Mouse (Mus musculus) bone marrow macrophage, adult 2 months (primary cell): ENCODE results near the gene Ccdc36. TPM values are rescaled to one million over a fixed set of nuclear protein-coding genes. Genes with fewer than 3 reads are reported as not detected.

Experiments used
- H3K27ac ChIP-seq: 2 replicates; pipeline ENCODE4 v1.5.1; 2012; ENCODE audit warnings: low read depth, low read length; ENCODE audit not compliant: insufficient read depth
- H3K4me1 ChIP-seq: 2 replicates; pipeline ENCODE4 v1.6.1; 2012; ENCODE audit warnings: low read length; ENCODE audit not compliant: control insufficient read depth, insufficient read depth
- H3K4me3 ChIP-seq: 2 replicates; pipeline ENCODE4 v1.5.1; 2012; ENCODE audit warnings: mild to moderate bottlenecking, low read length, moderate library complexity; ENCODE audit not compliant: insufficient read depth
- CTCF ChIP-seq: IDR thresholded peaks from 2 replicates; pipeline ENCODE4 v1.5.1; 2012; ENCODE audit warnings: low read depth, mild to moderate bottlenecking, low read length, moderate library complexity
- POLR2A ChIP-seq: IDR thresholded peaks from 2 replicates; pipeline ENCODE4 v1.6.1; 2012; ENCODE audit warnings: mild to moderate bottlenecking, low read depth, low read length, borderline replicate concordance
- polyA plus RNA-seq: library from polyadenylated mRNA; stranded (reverse); fragments of >200 nt; gene quantifications from 2 replicates; pipeline ENCODE4 v1.2.4, GENCODE M21; 2012; ENCODE audit not compliant: missing spikeins, insufficient read depth, insufficient read length

Gene Ccdc36
- polyA plus RNA-seq, 1 experiment: not detected

DNA sequence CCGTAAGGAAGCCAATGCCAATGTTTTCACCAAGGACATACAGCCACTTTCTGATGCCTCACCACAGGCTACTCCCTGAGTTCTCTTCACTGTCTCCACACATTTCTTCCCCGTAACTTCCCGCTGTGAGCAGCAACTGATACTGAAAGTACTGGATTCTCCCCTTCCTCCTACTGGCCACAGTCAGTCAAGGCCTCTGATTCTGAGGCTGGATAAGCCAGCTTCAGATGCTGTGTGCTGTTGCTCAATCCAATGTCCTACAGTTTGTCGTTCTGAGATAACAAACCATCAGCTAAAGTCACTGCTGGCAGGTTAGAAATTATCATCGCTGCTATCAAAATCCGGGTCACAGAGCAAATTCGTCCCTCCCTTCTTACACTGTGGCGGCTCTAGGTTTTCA is 23.8 kb downstream of the Ccdc36 start:
- H3K4me1 ChIP-seq: no peaks in the 10 kb centered on the region
- H3K27ac ChIP-seq: no peak overlapping the region
- no peak for TF ChIP-seq CTCF
- no peak for TF ChIP-seq POLR2A
- no peak overlapping the region for H3K4me3 ChIP-seq

DNA sequence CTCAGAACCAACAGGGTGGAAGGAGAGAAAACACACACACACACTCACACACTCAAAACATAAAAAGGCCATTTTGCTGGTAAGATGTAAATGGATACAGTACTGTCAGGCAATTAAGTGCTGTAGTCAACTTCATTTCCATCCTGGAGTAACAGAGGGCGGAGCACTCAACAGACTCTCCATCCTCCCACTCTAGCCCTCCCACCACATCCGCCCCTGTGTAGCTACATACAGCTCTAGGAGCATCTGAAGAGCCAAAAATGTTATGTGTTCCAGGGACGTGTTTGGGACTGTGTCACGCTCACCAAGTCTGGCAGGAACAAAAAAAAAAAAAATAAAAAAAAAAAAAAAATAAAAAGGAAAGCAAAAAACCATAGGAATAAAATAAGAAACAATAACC is 25.2 kb downstream of the Ccdc36 start:
- Histone ChIP-seq H3K4me3 (no peak overlapping the region), H3K27ac (no peak overlapping the region), H3K4me1 (no peaks in the 10 kb centered on the region)
- TF ChIP-seq CTCF (no peak), POLR2A (no peak)

DNA sequence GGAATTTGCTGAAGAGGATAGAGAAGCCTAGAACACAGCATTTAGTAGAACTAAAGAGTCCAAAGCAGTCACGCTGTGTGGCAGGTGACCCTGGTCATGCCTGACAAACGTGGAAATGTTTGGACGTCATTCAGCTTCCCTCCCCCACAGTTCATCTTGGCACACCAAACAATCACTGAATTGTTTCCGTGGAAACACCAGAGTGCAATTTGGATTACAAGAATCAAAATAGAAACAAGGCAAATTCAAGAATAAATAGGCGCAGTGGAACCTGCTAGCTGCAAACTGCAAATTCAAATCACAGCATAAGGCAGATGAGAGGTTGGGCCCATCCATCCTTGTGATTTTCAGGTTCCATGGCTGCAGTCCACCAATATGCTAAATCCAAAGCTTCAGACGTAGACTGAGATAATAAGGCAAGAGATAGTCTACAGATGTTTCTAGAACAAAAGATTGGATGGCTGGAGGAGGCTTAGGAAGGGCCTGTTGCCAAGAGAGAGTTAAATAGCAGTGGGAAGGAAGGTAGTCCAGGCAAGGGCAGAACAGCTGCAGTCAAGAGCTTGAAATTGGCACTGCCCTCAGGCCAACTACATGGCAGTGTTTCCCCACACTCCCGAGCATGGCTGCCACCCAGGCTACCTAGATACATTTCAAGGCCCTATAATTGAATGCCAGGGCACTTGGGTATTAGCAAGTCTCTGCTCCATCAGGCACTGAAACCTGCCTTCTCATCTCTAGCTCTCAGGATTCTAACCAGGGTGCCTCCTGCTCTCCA is 26.9 kb downstream of the Ccdc36 start:
- TF ChIP-seq CTCF (no peak), POLR2A (no peak)
- H3K4me3 ChIP-seq: no peak overlapping the region
- no peak overlapping the region for H3K27ac ChIP-seq
- no peaks in the 10 kb centered on the region for H3K4me1 ChIP-seq

DNA sequence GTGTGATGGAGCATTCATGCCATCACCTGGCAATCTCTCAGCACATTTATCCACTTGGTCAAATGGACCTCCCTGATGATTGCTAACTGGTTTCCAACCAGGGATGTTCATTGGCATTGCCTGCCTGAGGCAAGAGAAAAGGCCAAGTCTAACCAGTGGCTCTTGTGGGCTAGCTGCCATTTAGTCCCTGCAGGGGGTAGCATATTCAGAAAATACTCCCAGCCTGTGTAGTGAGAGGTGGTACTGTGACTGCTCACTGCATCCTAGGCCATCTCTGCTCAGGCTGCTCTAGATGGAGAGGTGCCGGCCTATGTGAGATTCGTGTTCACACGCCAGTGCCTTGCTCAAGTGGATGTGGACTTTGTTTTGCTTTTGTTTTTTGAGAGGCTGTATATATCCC is 30.0 kb downstream of the Ccdc36 start:
- no peaks in the 10 kb centered on the region for H3K4me1 ChIP-seq
- TF ChIP-seq CTCF (no peak), POLR2A (no peak)
- no peak overlapping the region for H3K27ac ChIP-seq
- H3K4me3 ChIP-seq: no peak overlapping the region

DNA sequence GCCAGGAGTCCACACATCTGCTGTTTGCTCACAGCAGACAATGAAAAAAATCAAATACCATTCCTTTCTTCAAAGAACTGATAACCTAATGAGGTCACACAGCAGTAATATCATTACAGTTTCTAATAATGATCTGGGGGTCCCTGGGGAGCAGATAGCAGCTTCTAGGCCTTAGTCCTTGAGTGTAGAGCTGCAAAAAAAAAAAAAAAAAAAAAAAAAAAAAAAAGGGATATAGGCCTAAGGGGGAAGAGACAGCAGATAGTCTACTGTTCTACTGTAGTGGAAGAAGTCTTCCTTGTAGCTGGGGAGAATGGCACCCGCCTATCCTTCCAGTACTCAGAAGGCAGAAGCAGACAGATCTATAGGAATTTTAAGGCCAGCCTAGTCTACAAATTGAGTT is 32.9 kb downstream of the Ccdc36 start:
- H3K4me3 ChIP-seq: no peak overlapping the region
- no peak for TF ChIP-seq POLR2A
- no peak for TF ChIP-seq CTCF

DNA sequence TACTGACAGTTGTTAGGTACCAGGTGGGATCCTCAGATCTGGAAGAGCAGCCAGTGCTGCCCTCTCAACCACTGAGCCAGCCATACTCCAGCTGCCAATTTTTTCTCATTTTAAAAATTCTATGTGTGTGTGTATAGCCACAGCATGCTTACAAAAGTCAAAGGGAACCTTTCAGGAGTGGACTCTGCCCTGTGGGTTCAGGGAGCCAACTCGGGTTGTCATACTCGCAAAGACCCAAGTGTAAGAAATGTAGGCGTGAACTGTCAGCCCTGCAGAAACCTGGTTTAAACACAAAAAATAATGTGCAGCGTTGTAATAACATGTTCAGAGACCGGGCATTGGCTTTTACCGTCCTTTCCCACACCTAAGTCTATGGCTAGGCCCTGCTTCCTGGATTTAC is 34.1 kb downstream of the Ccdc36 start:
- Histone ChIP-seq H3K27ac (no peak overlapping the region), H3K4me3 (no peak overlapping the region), H3K4me1 (no peaks in the 10 kb centered on the region)
- TF ChIP-seq CTCF (no peak), POLR2A (no peak)

More for the DNA sequence above, 32.9 kb downstream of the Ccdc36 start:
- no peak overlapping the region for H3K27ac ChIP-seq
- H3K4me1 ChIP-seq: no peaks in the 10 kb centered on the region

DNA sequence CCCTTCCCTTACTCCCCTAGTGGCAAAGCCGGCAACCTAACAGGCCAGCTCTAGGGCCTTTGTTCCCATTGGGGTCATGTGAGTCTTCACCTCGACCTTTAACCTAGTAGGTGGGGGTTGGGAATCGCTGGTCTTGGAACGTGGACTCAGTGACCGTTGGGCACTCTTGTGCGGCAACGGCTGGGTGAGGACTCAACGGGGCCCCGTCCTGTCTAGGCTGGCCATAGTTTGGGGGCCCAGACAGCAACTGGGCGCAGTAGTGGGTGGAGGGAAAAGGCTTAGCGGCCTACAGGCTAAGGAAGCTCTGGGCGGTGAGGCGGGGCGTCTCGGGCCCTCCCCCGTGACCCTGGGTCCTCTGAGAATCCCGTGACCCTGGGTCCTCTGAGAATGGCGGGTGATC is 35.6 kb downstream of the Ccdc36 start, which contains the start of gene 1700102P08Rik:
Gene 1700102P08Rik (plus strand): TSS at position 130 of the 400 bp plus-strand sequence.
- Histone ChIP-seq H3K4me3 (no peak within 1 kb of the TSS), H3K4me1 (no peaks in the 10 kb centered on the region), H3K27ac (no peak within 1 kb of the TSS)
- TF ChIP-seq POLR2A: no peak
- no peak for TF ChIP-seq CTCF

DNA sequence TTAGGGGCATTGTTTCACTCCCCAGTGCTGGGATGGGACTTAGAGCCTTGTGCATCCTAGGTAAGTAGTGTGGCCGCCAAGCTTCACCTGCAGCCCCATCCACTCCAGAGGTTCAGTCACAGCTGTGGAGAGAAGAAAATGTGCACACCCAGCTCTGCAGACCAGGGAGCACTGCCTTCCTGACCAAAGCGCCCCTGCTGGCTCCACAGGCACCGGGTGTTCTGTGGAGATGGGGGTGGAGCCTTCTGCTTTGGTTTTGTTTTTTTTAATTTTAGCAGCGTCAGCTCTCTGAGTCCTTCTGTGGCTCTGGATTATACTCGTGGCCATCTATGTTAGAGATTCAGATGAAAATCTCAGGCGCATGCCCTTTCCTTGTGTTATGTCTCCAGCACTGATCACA is 39.1 kb downstream of the Ccdc36 start:
- Histone ChIP-seq H3K27ac (no peak overlapping the region), H3K4me3 (no peak overlapping the region), H3K4me1 (no peaks in the 10 kb centered on the region)
- no peak for TF ChIP-seq CTCF
- no peak for TF ChIP-seq POLR2A

DNA sequence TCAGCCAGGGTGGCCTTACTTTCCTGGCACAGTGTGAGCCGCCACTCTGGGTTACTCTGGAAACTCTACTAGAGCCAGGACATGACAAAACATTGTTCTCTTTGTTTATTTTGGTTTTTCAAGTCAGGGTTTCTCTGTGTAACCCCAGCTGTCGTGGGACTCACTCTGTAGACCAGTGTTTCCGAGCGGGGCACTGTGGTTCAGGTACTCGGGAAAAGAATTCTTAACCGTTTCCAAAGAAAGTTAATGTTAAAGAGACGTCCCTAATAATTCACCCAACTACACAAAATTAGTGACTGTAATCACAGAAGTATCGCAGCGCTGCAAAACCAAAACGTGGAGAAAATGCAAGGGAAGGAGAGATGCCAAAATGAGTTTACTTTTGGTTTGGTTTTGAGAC is 39.7 kb downstream of the Ccdc36 start:
- no peaks in the 10 kb centered on the region for H3K4me1 ChIP-seq
- no peak overlapping the region for H3K27ac ChIP-seq
- TF ChIP-seq CTCF: no peak
- no peak for TF ChIP-seq POLR2A
- no peak overlapping the region for H3K4me3 ChIP-seq

DNA sequence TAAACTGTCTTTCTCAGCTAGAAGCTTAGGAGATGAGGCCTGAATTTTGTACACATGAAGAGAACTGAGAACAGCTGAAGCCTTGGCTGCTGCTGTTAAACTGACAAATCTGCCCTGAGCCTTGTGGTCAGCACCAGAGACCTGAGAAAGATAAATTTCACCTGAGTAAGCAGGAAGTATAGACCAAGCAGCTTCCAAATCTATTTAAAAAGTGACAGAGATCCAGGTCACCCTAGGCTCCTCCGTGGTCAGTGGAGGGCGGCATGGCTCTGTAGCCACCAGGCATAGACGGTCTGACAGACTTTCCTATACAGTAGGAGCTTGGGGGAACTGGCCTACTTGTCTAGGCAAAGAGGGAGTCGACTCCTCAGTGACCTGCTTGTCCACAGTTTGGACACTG is 41.5 kb downstream of the Ccdc36 start:
- H3K4me3 ChIP-seq: no peak overlapping the region
- TF ChIP-seq POLR2A: no peak
- H3K27ac ChIP-seq: no peak overlapping the region
- H3K4me1 ChIP-seq: no peaks in the 10 kb centered on the region
